Mouse (Mus musculus) layer of hippocampus, postnatal 14 days (tissue): ENCODE measurements around the gene Irak2. TPM values are rescaled to one million over a fixed set of nuclear protein-coding genes. Genes with fewer than 3 reads are reported as not detected.

ENCODE experiments used
- microRNA-seq, 2 experiments: library from miRNA; unstranded; fragments of <30 nt; microRNA quantifications; one replicate each; pipeline ENCODE4 v1.2.0; 2021
- total RNA-seq, 2 experiments: library from RNA; stranded (reverse); gene quantifications; 2 replicates each; pipeline ENCODE4 v1.2.3; 2021

Irak2 gene
- total RNA-seq, 2 experiments from 2014 or later = 19.9 to 20.0 TPM

Small RNAs within 50 kb of the gene (microRNA-seq; reads per million reads assigned to microRNA genes)
- gene Mir7042 = 1.8 to 2.3 reads per million in 2 experiments

Other genes starting within 250 kb of the Irak2 start
- 10 to 100 TPM; 11.7 to 13.7 TPM for gene Ttll3, start 249.2 kb upstream of the Irak2 start, total RNA-seq
- 10 to 100 TPM; 24.7 to 28.7 TPM for gene Rpusd3, start 219.1 kb upstream of the Irak2 start, total RNA-seq
- gene Cidec, start 202.7 kb upstream of the Irak2 start, total RNA-seq = not detected
- 10 to 100 TPM; 45.6 to 53.3 TPM for gene Jagn1, start 195.9 kb upstream of the Irak2 start, total RNA-seq
- gene Il17re, start 180.0 kb upstream of the Irak2 start, total RNA-seq = under 1 TPM; 0.36 to 0.81 TPM
- 1 to 10 TPM; 3.4 to 3.8 TPM for gene Il17rc, start 167.0 kb upstream of the Irak2 start, total RNA-seq
- 100 to 1,000 TPM in 1 of 2 experiments, 10 to 100 TPM in 1; 99.5 to 101 TPM for gene Creld1, start 155.2 kb upstream of the Irak2 start, total RNA-seq
- gene Prrt3, start 136.5 kb upstream of the Irak2 start, total RNA-seq = 10 to 100 TPM; 45.8 to 48.1 TPM
- 10 to 100 TPM; 79.0 to 80.5 TPM for gene Emc3, start 106.8 kb upstream of the Irak2 start, total RNA-seq
- 1 to 10 TPM; 2.5 to 4.1 TPM for gene Fancd2, start 106.8 kb upstream of the Irak2 start, total RNA-seq
- under 1 TPM; 0.23 to 0.45 TPM for gene Fancd2os, start 37.8 kb upstream of the Irak2 start, total RNA-seq
- gene Brk1, start 33.7 kb upstream of the Irak2 start, total RNA-seq = 100 to 1,000 TPM; 228 to 229 TPM
- gene Vhl, start 14.5 kb upstream of the Irak2 start, total RNA-seq = 10 to 100 TPM; 51.9 to 54.7 TPM
- 10 to 100 TPM; 66.2 to 72.0 TPM for gene Tatdn2, start 58.6 kb downstream of the Irak2 start, total RNA-seq
- under 1 TPM in 1 of 2 experiments, not detected in 1; 0.79 TPM for gene Ghrl, start 81.4 kb downstream of the Irak2 start, total RNA-seq
- gene Sec13, start 102.3 kb downstream of the Irak2 start, total RNA-seq = 10 to 100 TPM; 80.2 to 83.7 TPM